Mouse (Mus musculus): ENCODE measurements around the gene Lrrc42. TPM values are rescaled to one million over a fixed set of nuclear protein-coding genes. Genes with fewer than 3 reads are reported as not detected.

Gene Lrrc42
- total RNA-seq (2021) (10 to 100 TPM; 28.0 to 31.7 TPM), polyA plus RNA-seq (2012; rRNA removed) (7.7 and 9.0 TPM in 2 replicates)
- long read RNA-seq, transcript Lrrc42-201 (8 exons, 1,755 nt) = major isoform, 8 of 10 reads
- long read RNA-seq, partial matches to known transcripts = 0 of 10 reads
- long read RNA-seq, other reads (novel, unspliced or antisense) = 2 of 10 reads

- DNase-seq = peak; percentile 97
Observed at GRCm38 (mm10) chr4:107253125-107254091, at the start of gene Lrrc42, which contains the start of gene Hspb11. Gene Lrrc42 (minus strand): TSS chr4:107253532. Gene Hspb11 (plus strand): TSS chr4:107253593.

GRCm38 (mm10) chr4:107302832-107303231 lies 49.5 kb upstream of the Lrrc42 start:
- no peak for DNase-seq

GRCm38 (mm10) chr4:107302221-107302620 lies 48.9 kb upstream of the Lrrc42 start:
- no peak for DNase-seq

DNA sequence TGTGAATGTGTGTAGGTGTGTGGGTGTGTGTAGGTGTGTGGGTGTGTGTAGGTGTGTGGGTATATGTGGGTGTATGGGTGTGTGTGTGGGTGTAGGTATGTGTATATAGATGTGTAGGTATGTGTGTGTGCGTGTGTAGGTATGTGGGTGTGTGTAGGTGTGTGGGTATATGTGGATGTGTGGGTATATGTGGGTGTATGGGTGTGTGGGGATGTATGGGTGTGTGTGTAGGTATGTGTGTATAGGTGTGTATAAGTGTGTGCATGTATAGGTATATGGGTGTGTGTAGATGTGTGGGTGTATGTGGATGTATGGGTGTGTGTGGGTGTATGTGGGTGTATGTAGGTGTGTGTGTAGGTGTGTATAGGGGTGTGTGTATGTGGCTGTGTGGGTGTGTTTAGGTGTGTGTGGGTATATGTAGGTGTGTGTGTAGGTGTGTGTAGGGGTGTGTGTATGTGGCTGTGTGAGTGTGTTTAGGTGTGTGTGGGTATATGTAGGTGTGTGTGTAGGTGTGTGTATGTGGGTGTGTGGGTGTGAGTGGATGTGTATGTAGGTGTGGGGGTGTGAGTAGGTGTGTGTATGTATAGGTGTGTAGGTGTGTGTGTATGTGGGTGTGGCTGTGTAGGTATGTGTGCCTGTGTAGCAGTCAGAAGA lies 47.7 kb upstream of the Lrrc42 start:
- DNase-seq = no peak

DNA sequence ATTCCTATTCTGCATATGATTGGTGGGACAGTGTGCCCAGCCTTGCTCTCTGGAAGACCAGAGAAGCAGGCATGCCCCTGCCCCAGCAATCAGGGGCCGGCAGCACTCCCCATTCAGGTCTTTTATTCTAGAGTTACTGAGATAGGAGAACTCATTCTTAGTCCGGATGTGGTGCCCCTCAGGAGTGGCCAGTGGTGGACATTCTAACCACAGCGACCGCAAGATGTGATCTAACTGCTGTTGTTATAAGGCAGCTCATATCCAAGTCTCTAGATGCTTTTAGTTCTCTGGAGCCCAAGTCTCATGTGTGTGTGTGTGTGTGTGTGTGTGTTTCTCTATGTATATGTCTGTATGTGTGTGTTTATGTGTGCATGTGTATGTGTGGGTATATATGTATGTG lies 47.0 kb upstream of the Lrrc42 start:
- DNase-seq = no peak

GRCm38 (mm10) chr4:107299779-107300340 lies 46.5 kb upstream of the Lrrc42 start:
- no peak for DNase-seq

GRCm38 (mm10) chr4:107298071-107298606 lies 44.8 kb upstream of the Lrrc42 start:
- DNase-seq = no peak

DNA sequence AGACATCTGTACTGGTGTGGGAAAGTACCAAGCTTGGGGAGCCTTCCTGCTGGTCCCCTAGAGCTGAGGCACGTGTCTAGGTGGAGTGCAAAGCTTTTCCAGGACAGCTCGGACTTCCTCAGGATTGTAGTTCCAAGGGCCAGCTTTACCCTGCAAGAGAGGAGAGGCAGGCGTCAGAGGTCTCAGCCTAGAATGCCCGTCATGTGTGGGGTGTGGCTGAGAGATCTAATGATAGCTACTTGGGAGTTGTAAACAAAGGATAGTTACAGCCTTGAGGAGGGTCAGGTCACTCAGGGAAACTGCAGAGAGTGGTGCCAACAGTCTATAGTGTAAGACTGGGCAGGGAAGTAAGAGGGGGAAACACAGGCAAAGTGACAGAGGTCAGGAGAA lies 38.9 kb upstream of the Lrrc42 start:
- DNase-seq = no peak

- DNase-seq = no peak
Observed at GRCm38 (mm10) chr4:107291611-107292272, 38.4 kb upstream of the Lrrc42 start.

DNA sequence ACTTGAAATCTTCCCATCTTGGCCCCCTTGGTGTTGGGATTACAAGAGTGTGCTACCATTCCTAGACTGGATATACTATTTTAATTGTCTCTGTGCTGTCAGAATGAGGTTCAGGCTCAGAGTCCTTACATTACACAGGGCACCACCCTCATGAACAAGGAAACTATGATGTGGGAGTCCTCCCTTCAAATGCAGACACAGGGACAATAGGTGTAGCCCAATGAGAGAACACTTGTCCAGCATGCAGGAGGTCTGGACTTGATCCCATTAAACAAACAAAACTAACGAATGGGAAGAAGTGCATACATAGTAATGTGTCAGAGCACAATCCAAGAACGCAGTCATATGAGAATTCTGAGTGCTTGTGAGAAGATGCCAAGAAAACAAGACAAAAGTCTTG lies 34.2 kb upstream of the Lrrc42 start:
- DNase-seq = no peak

DNA sequence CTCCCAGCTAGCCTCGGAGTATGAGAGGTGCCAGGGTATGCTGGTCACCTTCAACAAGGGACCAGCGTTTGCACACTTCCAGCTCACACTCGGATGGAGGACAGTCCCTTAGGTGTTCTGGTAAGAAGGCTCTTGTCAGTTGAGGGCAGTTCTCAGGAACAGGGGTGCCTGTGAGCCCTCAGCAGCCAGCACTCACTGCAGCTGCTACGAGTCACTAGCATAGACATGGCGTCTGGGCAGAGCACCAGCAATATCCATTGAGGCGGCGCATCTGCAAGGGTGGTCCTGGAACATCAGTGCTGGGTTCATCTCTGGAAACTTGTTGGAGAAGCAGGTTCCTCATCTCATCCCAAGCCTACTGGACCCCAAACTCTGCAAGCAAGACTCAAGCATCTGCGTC lies 33.1 kb upstream of the Lrrc42 start:
- DNase-seq = no peak

- DNase-seq = no peak
Observed at GRCm38 (mm10) chr4:107285446-107286200, 32.3 kb upstream of the Lrrc42 start.

GRCm38 (mm10) chr4:107280843-107281475 lies 27.6 kb upstream of the Lrrc42 start:
- DNase-seq = no peak

- DNase-seq = no peak
Observed at GRCm38 (mm10) chr4:107278188-107278707, 24.9 kb upstream of the Lrrc42 start.

- no peak for DNase-seq
Observed at GRCm38 (mm10) chr4:107274511-107274910, 21.2 kb upstream of the Lrrc42 start.

- DNase-seq = no peak
Observed at GRCm38 (mm10) chr4:107273683-107274082, 20.4 kb upstream of the Lrrc42 start.

- DNase-seq = no peak
Observed at GRCm38 (mm10) chr4:107260001-107260400, 6.7 kb upstream of the Lrrc42 start.

- no peak for DNase-seq
Observed at GRCm38 (mm10) chr4:107254414-107254813, 1.1 kb upstream of the Lrrc42 start.

DNA sequence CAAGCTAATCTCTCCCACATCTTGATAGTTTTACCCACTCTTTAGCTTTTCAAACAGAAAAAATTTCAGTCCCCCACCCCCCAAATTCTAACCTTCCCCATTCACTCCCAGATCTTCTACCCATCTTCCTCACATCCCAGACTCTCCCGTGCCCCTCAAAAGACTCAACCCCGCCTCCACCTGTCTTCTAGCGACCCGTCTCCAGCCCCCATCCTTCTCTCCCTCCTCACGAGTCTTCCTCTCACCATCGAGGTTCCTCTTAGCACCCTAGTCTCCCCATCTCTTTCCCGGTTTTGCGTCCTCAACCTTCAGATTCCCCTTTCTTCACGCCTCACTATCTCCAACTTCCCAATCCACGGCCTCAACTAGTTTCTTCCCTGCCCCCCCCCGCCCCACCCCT lies 810 bp downstream of the Lrrc42 start:
- DNase-seq = no peak

DNA sequence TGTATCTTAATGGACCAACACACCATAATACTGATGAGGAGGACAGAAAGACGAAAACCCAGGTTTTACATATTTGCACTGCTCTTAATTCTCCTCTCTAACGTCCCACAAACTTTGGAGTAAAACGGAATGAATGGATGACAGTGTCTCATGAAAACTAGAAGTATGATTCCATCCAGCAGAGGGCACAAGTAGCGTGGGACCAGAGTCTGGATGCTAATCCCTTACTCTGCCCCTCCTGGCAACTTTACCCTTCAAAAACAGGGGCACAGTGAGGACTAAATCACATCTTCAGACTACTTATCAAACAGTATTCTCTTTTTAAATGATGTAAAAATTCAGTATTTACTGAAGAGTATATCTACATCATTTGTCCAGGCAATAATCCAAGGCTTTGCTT lies 2.8 kb downstream of the Lrrc42 start:
- peak; percentile 46 for DNase-seq

Measured in adrenal gland, adult 2 months (tissue).